Comparison of ENCODE assay signal across 8 mouse cellular contexts in the genomic region with DNA sequence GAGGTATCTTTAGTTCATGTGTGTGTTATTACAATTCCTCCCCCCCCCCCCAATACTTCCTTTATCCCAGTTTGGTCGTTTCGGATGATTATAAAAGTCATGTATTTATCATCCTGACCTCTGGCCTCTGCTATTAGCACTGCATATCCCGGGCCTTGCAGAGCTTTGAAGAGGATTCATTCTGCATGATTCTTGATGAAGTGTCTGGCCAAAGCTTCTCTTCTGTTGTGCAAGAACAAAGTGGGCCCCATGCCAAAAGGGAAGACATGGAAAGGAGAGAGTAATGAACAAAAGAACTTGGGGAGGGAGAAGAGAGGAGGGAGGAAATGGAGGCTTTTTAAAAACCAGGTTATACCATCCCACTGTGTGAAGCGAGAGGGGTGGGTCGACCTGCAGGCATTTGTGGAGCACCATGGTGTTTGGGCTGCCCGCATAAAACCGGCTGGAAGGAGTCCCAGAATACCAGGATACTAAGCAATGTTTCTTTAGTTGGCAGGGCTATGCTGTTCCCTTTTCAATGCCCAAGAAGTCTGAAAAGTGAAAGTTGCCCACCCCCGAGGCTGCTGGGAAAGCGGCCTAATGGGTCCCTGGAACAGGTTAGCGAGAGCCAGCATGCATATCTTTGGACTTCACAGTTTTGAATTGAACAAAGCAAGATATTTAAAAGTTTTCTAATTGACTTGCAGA.
A peak's percentile ranks its signal among the peaks of the same experiment; 100 is the strongest.
DNase-seq lines count a peak whose midpoint lies in the region; ATAC-seq lines count a peak whose summit lies in the region.
"Had no signal": no experiment of that assay in that cellular context is flagged by ENCODE, and none has a peak within 500 bp of the region (broad histone marks: within the 10 kb centered on the region; RNA-seq: fewer than 3 reads in every experiment).

No protein-coding gene starts in this region.

- H3K4me1 ChIP-seq in hindbrain, embryonic 16.5 days (ENCODE audit: control insufficient read depth, insufficient read depth, low read depth, low read length) = no peaks in the 10 kb centered on the region; the same call in 1 of the 2 replicates

- 54% methylated on average over 10 of the region's 10 CpGs for WGBS in hindbrain, embryonic 16.5 days

- H3K4me2 ChIP-seq in hindbrain, embryonic 16.5 days (ENCODE audit: low read length) = 0 out of 2 replicates have a peak overlapping the region, but pooled peaks have one; percentile 12
- H3K4me2 ChIP-seq: heart, embryonic 15.5 days had no signal

- H3K27me3 ChIP-seq in hindbrain, embryonic 16.5 days (replicated peaks; ENCODE audit: control insufficient read depth, insufficient read depth, low read length) = no peaks in the 10 kb centered on the region
- H3K27me3 ChIP-seq: heart, embryonic 15.5 days had no signal

- peak; percentile 88 for ATAC-seq in hindbrain, embryonic 16.5 days

- no peak overlapping the region for H3K27ac ChIP-seq in hindbrain, embryonic 16.5 days (ENCODE audit: low read depth, low read length)

- no peaks in the 10 kb centered on the region for H3K9me3 ChIP-seq in hindbrain, embryonic 16.5 days (ENCODE audit: control insufficient read depth, low read length)
- H3K9me3 ChIP-seq: heart, embryonic 15.5 days had no signal

- H3K9ac ChIP-seq in hindbrain, embryonic 16.5 days (ENCODE audit: low read depth, low read length) = no peak overlapping the region
- H3K9ac ChIP-seq: heart, embryonic 15.5 days had no signal

- no peak overlapping the region for H3K4me3 ChIP-seq in hindbrain, embryonic 16.5 days (ENCODE audit: low read length)
- H3K4me3 ChIP-seq: heart, embryonic 15.5 days had no signal

- no peaks in the 10 kb centered on the region for H3K36me3 ChIP-seq in hindbrain, embryonic 16.5 days (ENCODE audit: control insufficient read depth, insufficient read depth, low read length)
- H3K36me3 ChIP-seq: heart, embryonic 15.5 days had no signal

- peak; percentile 7 for DNase-seq in kidney, adult 18-20 months
- DNase-seq in kidney, postnatal 25 days = no peak
- peak; percentile 37 for DNase-seq in brain, embryonic 18.5 days (ENCODE audit: low read depth, low spot score)
- DNase-seq in lung, postnatal 25 days (ENCODE audit: low spot score) = peak; percentile 51
- no peak for DNase-seq in spleen, postnatal 14 days (ENCODE audit: low spot score in 2 of 2)
- DNase-seq in thymus, postnatal 0 days (ENCODE audit: low spot score) = no peak

Comparison
In these comparisons a context has a peak if more than half of its experiments do, and no peak if none do; other contexts are left out.
1. DNase-seq: peak in kidney, adult 18-20 months (single experiment), brain, embryonic 18.5 days (single experiment) and lung, postnatal 25 days (single experiment); none in kidney, postnatal 25 days (0 of 2), spleen, postnatal 14 days (0 of 2) and thymus, postnatal 0 days (single experiment).